Mouse (Mus musculus) heart, embryonic 11.5 days (tissue): ENCODE data around the gene Prr18. TPM values are rescaled to one million over a fixed set of nuclear protein-coding genes. Genes with fewer than 3 reads are reported as not detected.
"Not testable (repeated sequence)": the region's sequence is repeated elsewhere in the genome, so short reads cannot be mapped to it uniquely, and the experiment has no call there.

ENCODE experiments used
- ATAC-seq: fragments of 200-750 bp; cut with Nextera tagmentation; replicated peaks from 2 replicates; pipeline ENCODE4 v1.8.0; 2017; ENCODE audit warnings: moderate library complexity; ENCODE audit not compliant: insufficient number of reproducible peaks, low FRiP score, low TSS enrichment
- H3K27ac ChIP-seq: fragments of 300-500 bp; sonication (generic); 2 replicates; pipeline ENCODE4 v1.5.1; 2014; ENCODE audit warnings: mild to moderate bottlenecking, low read depth, low read length
- H3K27me3 ChIP-seq: fragments of 300-500 bp; sonication (generic); 2 replicates; pipeline ENCODE4 v1.6.1; 2014; ENCODE audit warnings: mild to moderate bottlenecking, low read length, mixed read lengths; ENCODE audit not compliant: control insufficient read depth, insufficient read depth
- H3K36me3 ChIP-seq: fragments of 300-500 bp; sonication (generic); 2 replicates; pipeline ENCODE4 v1.6.1; 2014; ENCODE audit warnings: mild to moderate bottlenecking, low read length, moderate library complexity, mixed read lengths; ENCODE audit not compliant: control insufficient read depth, insufficient read depth
- H3K4me1 ChIP-seq: fragments of 300-500 bp; sonication (generic); 2 replicates; pipeline ENCODE4 v1.6.1; 2014; ENCODE audit warnings: low read length; ENCODE audit not compliant: control insufficient read depth, insufficient read depth
- H3K4me2 ChIP-seq: fragments of 300-500 bp; sonication (generic); 2 replicates; pipeline ENCODE4 v1.6.1; 2014; ENCODE audit warnings: mild to moderate bottlenecking, moderate library complexity
- H3K4me3 ChIP-seq: fragments of 300-500 bp; sonication (generic); 2 replicates; pipeline ENCODE4 v1.5.1; 2014; ENCODE audit warnings: low read depth, low read length
- H3K9ac ChIP-seq: fragments of 300-500 bp; sonication (generic); 2 replicates; pipeline ENCODE4 v1.6.1; 2014; ENCODE audit warnings: mild to moderate bottlenecking, low read depth, low read length, moderate library complexity
- H3K9me3 ChIP-seq: fragments of 300-500 bp; sonication (generic); replicated peaks from 2 replicates; pipeline ENCODE4 v1.6.1; 2016; ENCODE audit warnings: low read length; ENCODE audit not compliant: control insufficient read depth
- WGBS: fragments of 180-500 bp; shearing (Covaris S2); extraction: QIAGEN DNeasy Blood & Tissue Kit; methylation state at CpG from one replicate; pipeline ENCODE4 v1.1.7; 2014; ENCODE audit not compliant: insufficient replicate concordance; 5-methylcytosine and 5-hydroxymethylcytosine counted together
- polyA plus RNA-seq: library from polyadenylated mRNA; unstranded; fragments of >200 nt; fragmentation: Nextera tagmentation; extraction: Ambion mirVana; gene quantifications from 2 replicates; pipeline ENCODE4 v1.2.1, GENCODE M21; 2014

The Prr18 gene
- polyA plus RNA-seq, result 0.39 TPM in 1 of 2 replicates, not detected in the other

GRCm38 (mm10) chr17:8337159-8337558 lies at the start of gene Prr18:
Gene Prr18, plus strand, starts transcription at chr17:8337459.
- H3K9ac ChIP-seq, H3K27ac ChIP-seq, H3K36me3 ChIP-seq, H3K4me2 ChIP-seq, ATAC-seq, H3K9me3 ChIP-seq, H3K4me3 ChIP-seq: not testable (repeated sequence)
- Histone ChIP-seq H3K4me1 (peaks cover 10% of the 10 kb centered on the region), H3K27me3 (peaks cover 40% of the 10 kb centered on the region)
- no CpG with 5 or more reads among the region's 5 CpGs for WGBS

- Histone ChIP-seq H3K36me3 (no peaks in the 10 kb centered on the region), H3K9me3 (no peaks in the 10 kb centered on the region), H3K27ac (no peak overlapping the region), H3K27me3 (no peaks in the 10 kb centered on the region), H3K9ac (no peak overlapping the region), H3K4me3 (no peak overlapping the region), H3K4me2 (no peak overlapping the region), H3K4me1 (peaks cover under 1% of the 10 kb centered on the region)
- ATAC-seq, result no peak
- WGBS, result 88% methylated on average over 3 of the region's 3 CpGs
Observed at GRCm38 (mm10) chr17:8289993-8290679, 47.1 kb upstream of the Prr18 start.

GRCm38 (mm10) chr17:8290736-8291135 lies 46.5 kb upstream of the Prr18 start:
- no peaks in the 10 kb centered on the region for H3K9me3 ChIP-seq
- ATAC-seq, result no peak
- no peaks in the 10 kb centered on the region for H3K27me3 ChIP-seq
- no peak overlapping the region for H3K4me3 ChIP-seq
- H3K36me3 ChIP-seq, result no peaks in the 10 kb centered on the region
- H3K4me1 ChIP-seq, result no peaks in the 10 kb centered on the region
- H3K27ac ChIP-seq, result no peak overlapping the region
- H3K4me2 ChIP-seq, result no peak overlapping the region
- no peak overlapping the region for H3K9ac ChIP-seq

GRCm38 (mm10) chr17:8295825-8296224 lies 41.4 kb upstream of the Prr18 start:
- no peaks in the 10 kb centered on the region; the same call in 1 of the 2 replicates for H3K36me3 ChIP-seq
- ATAC-seq, result no peak
- no peak overlapping the region for H3K27ac ChIP-seq
- no peaks in the 10 kb centered on the region for H3K27me3 ChIP-seq
- no peak overlapping the region for H3K9ac ChIP-seq
- H3K4me3 ChIP-seq, result no peak overlapping the region
- H3K4me2 ChIP-seq, result no peak overlapping the region
- no peaks in the 10 kb centered on the region for H3K9me3 ChIP-seq
- no peaks in the 10 kb centered on the region for H3K4me1 ChIP-seq

GRCm38 (mm10) chr17:8296313-8296844 lies 40.9 kb upstream of the Prr18 start:
- ATAC-seq, result no peak
- WGBS, result 81% methylated on average over 9 of the region's 9 CpGs

GRCm38 (mm10) chr17:8297746-8298145 lies 39.5 kb upstream of the Prr18 start:
- H3K36me3 ChIP-seq, result no peaks in the 10 kb centered on the region; the same call in 1 of the 2 replicates
- no peak overlapping the region for H3K4me2 ChIP-seq
- no peaks in the 10 kb centered on the region for H3K4me1 ChIP-seq
- no peak overlapping the region for H3K27ac ChIP-seq
- H3K9ac ChIP-seq, result no peak overlapping the region
- ATAC-seq, result no peak
- no peaks in the 10 kb centered on the region for H3K9me3 ChIP-seq
- no peak overlapping the region for H3K4me3 ChIP-seq
- WGBS, result 76% methylated on average over 5 of the region's 5 CpGs
- H3K27me3 ChIP-seq, result no peaks in the 10 kb centered on the region

More at GRCm38 (mm10) chr17:8296313-8296844, 40.9 kb upstream of the Prr18 start:
- no peaks in the 10 kb centered on the region for H3K9me3 ChIP-seq
- no peak overlapping the region for H3K27ac ChIP-seq
- no peak overlapping the region for H3K4me3 ChIP-seq
- no peak overlapping the region for H3K4me2 ChIP-seq
- no peak overlapping the region for H3K9ac ChIP-seq
- H3K36me3 ChIP-seq, result no peaks in the 10 kb centered on the region; the same call in 1 of the 2 replicates
- no peaks in the 10 kb centered on the region for H3K27me3 ChIP-seq
- no peaks in the 10 kb centered on the region for H3K4me1 ChIP-seq

GRCm38 (mm10) chr17:8298281-8298680 lies 39.0 kb upstream of the Prr18 start:
- WGBS, result 85% methylated on average over 2 of the region's 2 CpGs
- no peak for ATAC-seq
- Histone ChIP-seq H3K27me3 (no peaks in the 10 kb centered on the region), H3K4me2 (no peak overlapping the region), H3K36me3 (no peaks in the 10 kb centered on the region; the same call in 1 of the 2 replicates), H3K9ac (no peak overlapping the region), H3K9me3 (no peaks in the 10 kb centered on the region), H3K4me3 (no peak overlapping the region), H3K27ac (no peak overlapping the region), H3K4me1 (no peaks in the 10 kb centered on the region)

GRCm38 (mm10) chr17:8299524-8299923 lies 37.7 kb upstream of the Prr18 start:
- no peaks in the 10 kb centered on the region; the same call in 1 of the 2 replicates for H3K36me3 ChIP-seq
- H3K27ac ChIP-seq, result no peak overlapping the region
- H3K27me3 ChIP-seq, result no peaks in the 10 kb centered on the region
- H3K4me3 ChIP-seq, result no peak overlapping the region
- no peak overlapping the region for H3K9ac ChIP-seq
- H3K4me1 ChIP-seq, result no peaks in the 10 kb centered on the region
- no peak overlapping the region for H3K4me2 ChIP-seq
- no peaks in the 10 kb centered on the region for H3K9me3 ChIP-seq
- ATAC-seq, result no peak

GRCm38 (mm10) chr17:8301515-8301914 lies 35.7 kb upstream of the Prr18 start:
- no peaks in the 10 kb centered on the region; the same call in 1 of the 2 replicates for H3K36me3 ChIP-seq
- no peak overlapping the region for H3K27ac ChIP-seq
- WGBS, result 82% methylated on average over 4 of the region's 4 CpGs
- H3K9ac ChIP-seq, result no peak overlapping the region
- H3K27me3 ChIP-seq, result no peaks in the 10 kb centered on the region
- H3K4me1 ChIP-seq, result no peaks in the 10 kb centered on the region
- no peak for ATAC-seq
- H3K4me2 ChIP-seq, result no peak overlapping the region
- H3K9me3 ChIP-seq, result no peaks in the 10 kb centered on the region
- no peak overlapping the region for H3K4me3 ChIP-seq
